Mouse (Mus musculus): ENCODE data around the gene Top3a.
"Not testable (repeated sequence)": the region's sequence is repeated elsewhere in the genome, so short reads cannot be mapped to it uniquely, and the experiment has no call there.

The Top3a gene

DNA sequence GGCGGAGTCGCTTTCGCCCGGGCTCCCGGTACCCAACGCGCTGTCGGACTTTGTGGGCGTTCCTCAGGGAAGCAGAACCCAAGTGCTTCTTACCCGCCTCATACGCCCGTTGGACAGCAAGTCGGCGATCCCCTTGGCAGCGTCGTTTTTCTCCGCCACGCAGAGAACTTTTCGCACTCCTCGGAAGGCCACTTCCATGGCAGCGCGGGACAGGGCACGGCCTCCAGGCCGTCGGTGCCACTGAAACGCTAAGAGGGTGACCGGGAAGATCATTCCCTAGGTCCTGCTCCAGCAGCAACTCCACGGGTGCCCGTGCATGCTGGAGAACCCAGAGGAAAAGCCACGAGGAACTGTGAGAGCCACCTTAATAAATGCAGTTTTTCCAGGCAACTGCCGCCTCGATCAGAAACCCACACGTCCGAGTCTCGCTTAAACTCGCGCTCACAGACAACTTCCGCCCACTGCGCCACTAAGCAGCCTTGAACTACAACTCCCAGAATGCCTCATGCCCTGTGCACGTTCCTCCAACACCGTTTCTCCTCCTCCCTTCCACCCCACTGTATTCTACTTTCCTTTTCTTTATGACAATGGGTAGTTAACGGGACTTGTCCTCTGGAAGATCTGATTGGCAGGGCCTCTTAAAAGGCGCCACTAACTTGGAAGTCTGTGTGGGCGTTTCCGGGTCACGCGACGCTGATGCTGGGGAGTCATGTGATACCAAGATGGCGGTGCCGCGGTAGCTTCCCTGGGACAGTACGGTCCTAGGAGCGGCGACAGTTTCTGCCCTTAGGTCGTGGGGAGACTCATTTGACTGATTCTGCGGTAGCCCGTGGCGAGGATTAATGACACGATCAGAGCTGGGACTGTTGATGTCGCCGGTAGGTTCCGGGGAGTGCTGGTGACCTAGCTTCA is at the start of gene Top3a, which contains the start of gene Smcr8:
Top3a (minus strand) TSS at position 537 of the 912 bp plus-strand sequence.
Smcr8 (plus strand) TSS at position 696 of the 912 bp plus-strand sequence.
- in situ Hi-C loops (cut with MboI), result no loop called here

DNA sequence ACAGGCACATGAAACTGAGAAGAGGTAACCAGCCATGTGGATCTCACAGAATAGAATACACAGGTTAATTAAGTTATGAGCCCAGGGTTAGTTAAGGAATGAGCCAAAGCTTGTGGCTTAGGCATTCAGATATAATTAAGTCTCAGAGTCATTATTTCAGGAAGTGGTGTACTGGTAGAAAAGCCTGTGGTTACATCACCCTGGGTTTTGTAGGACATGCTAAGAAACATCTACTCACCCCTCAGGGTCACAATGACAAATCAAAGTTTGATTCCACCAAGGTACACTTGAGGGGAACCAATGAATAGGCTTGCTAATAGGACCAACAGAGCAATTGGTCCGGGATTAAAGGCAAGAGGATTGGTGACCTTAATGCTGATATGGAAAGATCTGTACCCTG is 49.5 kb upstream of the Top3a start:
- in situ Hi-C loops (cut with MboI), result no loop called here

DNA sequence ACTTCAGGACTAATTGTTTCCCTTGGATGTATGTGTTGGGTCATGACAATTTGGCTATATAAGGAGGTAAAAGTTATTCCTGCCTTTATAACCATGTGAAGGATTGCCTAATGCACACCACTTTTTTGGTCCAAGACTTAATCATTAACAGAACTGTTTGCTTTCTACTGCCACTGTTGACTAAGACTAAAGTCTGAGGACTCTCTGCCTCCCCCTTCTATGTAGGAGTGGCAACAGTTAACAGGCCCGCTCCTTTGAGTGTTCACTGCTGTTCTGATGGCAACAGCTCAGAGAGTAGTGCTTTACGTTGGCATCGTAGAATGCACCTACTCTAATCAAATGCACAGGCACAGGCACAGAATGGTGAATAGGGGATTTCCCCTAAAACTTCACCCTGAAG is 48.0 kb upstream of the Top3a start:
- in situ Hi-C loops (cut with MboI), result no loop called here

DNA sequence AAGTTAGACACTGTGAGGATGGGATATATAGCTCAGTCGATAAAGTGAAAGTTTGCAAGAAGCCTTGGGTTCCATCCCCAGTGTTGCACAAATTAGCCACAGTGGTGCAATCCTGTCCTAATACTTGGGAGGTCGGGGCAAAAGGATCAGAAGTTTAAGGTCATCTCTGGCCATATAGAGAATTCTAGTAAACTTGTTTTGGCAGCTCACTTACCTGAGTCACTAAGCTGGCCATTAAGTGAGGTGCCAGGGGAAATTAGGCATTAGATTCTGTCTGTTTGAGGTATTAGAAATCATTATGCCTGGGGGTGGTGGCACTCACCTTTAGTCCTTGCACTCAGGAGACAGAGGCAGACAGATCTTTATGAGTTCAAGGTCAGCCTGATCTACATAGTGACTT is 46.6 kb upstream of the Top3a start:
- in situ Hi-C loops (cut with MboI), result no loop called here

DNA sequence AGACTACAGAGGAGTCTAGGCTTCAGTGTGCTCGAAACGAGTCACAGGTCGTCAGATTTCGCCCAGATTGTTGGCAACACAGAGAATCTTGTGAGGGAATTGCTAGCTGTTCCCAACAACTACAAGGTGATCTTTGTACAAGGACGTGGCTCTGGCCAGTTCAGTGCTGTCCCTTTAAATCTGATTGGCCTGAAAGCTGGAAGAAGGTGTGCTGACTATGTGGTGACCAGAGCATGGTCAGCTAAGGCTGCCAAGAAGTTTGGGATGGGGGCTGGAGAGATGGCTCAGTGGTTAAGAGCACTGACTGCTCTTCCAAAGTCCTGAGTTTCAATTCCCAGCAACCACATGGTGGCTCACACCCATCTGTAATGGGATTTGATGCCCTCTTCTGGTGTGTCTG is 39.2 kb upstream of the Top3a start:
- in situ Hi-C loops (cut with MboI), result no loop called here

DNA sequence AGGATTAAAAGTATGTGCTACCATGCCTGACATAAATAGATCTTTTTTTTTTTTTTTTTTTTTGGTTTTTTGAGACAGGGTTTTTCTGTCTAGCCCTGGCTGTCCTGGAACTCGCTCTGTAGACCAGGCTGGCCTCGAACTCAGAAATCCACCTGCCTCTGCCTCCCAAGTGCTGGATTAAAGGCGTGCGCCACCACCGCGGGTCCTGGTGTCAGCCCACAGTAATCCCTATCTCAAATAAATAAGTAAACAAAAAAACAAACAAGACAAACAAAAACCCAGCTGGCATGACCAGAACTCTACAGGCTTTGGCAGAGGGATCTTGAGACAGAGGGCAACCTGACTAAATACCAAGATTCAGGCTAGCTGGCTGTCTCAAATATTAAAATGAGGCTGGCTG is 34.5 kb upstream of the Top3a start, which contains the start of gene Shmt1:
Shmt1 (minus strand) TSS at position 101 of the 400 bp plus-strand sequence.
- in situ Hi-C loops (cut with MboI), result not testable (repeated sequence)

DNA sequence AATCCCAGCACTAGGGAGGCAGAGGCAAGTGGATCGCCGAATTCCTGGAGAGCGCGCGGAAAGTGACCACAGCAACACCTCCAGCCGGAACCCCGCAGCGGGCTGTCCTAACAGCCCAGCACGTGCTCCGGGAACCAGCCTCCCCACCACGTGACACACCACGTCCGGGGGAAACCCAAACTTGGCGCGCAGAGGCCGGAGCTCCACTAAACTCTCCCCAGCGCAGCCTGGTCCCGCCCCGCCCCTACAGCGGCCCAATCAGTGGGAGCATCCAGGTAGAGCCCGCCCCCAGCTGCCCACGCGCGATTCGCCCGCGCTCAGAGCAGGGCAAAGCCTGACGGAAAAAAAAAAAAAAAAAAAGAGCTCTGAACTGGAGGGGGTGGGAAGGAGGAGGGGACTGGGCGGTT is 33.9 kb upstream of the Top3a start:
- in situ Hi-C loops (cut with MboI), result no loop called here

DNA sequence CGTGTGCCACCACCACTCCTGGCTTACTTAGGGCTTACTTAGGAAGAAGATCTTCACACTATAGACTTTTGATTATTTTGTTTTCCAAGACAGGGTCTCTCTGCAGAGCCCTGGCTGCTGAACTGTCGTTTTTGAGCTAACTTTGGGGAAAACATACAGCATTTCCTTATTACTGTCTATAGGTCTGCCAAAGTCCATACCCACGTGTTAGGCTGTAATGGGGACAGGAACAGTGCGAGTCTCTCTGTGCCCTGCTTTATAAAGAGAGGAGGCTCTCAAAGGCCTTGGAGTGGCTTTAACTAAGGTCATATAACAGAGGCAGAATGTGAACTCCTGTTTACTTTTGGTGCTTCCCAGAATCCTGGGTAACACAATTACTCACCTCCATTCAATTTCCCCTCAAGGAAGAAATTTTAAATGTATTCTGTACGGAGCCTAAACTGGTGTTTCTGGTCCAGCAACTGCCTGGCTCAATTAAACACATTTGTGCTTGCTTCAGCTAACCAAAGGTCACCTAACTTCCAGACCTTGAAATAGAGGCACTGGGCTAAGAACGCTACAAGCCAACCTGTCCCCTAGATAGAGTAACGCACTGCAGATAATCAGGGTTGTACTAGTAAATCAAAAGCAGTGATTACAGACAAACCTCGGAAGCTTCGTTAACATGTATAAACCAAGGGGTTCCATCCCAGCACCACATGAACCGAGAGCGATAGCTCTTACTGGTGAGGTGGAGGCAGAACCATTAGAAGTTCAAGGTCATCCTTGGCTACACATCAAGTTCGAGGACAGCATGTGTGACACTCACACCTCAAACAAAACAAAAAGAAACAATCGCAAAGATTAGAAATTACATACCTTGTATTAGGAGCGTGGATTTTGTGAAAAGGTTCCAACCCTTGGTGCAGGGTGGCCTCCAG is 33.1 kb upstream of the Top3a start:
- in situ Hi-C loops (cut with MboI), result no loop called here

DNA sequence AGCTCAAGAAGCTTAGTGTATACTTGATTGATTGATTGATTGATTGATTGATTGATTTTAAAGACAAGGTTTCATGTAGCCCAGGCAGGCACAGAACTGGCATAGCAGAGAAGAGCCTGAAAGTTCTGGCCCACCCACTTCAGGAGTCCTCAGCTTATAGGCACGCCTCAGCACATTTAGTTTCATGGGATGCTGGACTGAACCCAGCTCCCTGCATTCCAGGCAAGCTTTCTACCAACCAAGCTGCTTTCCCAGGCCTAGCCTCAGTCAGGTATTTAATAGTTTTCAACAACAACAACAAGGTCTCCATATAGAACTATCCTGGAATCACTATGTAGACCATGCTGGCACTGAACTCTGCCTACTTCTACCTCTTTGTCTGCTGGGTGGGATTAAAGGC is 32.4 kb upstream of the Top3a start:
- in situ Hi-C loops (cut with MboI), result no loop called here

DNA sequence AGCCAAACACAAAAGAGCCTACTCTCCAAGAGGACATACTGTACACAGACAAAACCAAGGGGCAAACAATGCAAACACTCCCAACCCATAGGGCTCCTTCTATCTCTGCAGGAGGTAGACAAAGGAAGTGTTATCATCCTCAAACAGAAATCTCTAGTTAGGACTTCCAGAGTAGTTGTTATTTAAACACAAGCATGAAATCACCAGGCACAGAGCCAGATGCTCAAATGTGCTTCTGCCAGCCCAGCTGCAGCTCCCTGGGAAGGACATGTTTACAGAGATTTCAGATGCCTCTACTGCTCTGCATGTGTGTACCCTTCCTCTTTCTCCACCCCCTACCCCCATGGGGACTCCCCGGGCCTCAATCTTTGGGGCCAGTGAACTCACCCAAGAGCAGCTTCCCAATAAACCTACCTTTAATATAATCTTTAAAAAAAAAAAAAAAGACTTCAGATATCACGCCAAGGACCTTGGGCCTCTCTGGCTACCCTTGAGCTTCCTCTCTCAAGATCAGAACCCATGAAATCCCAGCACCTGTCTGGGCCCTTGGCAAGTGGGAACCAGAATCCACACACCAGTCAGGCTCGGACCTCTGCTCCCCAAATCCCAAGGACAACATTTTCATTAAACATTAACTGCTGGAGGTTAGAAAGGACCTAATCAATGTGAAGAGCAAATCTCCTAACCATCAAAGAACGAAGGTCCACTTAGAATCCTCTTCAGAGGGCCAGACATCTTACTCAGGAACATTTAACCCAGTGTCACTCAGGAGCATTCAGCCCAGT is 31.3 kb upstream of the Top3a start:
- in situ Hi-C loops (cut with MboI), result no loop called here

DNA sequence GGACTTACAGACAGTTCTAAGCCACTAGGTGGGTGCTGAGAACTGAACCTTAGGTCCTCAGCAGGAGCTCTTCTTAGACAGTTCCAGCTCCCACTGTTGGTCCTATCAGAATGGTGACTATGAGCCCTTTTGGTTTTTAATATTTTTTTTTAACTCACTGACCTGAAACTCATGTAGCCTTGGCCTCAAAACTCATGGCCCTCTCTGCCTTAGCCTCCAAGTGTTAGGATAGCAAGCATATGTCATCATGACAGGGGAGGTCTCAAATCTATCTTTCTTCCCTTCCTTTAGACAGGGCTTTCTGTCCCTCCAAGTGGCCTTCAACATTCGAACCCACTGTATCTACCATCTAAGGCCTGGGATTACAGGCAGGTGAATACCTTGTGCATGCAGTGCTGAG is 23.7 kb upstream of the Top3a start:
- in situ Hi-C loops (cut with MboI), result no loop called here

DNA sequence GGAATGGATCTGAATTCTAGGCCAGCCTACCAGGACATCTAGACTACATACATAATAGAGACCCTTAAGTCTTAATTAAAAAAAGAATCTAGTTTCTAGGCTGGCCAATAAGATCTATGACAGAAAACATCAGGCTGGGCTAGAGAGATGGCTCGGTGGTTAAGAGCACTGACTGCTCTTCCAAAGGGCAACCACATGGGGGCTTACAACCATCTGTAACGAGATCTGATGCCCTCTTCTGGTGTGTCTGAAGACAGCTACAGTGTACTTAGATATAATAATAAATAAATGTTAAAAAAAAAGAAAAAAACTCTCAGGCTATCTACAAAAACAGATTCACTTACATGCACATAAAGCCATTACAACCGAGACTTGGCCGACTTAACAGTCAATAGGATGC is 22.8 kb upstream of the Top3a start:
- in situ Hi-C loops (cut with MboI), result no loop called here

DNA sequence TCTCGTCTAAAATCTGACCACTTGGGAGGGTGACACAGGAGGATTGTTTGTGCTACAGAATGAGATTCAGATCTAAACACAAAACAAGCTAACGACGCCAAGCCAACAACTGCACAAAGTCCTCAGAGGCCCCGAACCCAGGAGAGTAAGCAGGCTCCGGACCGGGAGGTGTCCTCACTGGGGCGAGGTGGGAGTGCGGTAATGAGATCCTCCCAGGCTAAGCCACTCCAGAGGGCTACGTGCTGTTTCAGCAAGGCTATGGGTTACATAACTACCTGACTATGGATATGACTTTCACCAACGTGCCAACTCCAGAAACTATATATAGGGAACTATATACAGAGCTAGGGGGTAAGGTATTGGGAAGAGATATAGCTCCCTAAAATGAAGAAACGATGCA is 19.2 kb upstream of the Top3a start:
- in situ Hi-C loops (cut with MboI), result no loop called here

DNA sequence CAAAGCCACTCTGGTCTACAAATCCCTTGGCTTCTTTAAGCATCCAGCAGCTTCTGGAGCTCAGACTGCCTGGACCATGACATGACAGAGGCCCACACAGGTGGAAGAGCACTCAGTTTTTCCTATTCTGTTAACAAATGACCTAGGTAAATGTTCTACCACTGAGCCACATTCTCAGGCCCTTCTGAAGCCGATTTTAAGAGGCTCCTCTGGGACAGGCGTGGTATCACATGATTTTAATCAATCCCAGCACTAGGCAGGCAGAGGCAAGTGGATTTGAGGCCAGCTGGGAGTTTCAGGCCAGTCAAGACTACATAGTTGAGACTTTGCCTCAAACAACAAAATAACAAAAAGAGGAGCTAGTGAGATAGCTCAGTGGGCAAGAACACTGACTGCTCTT is 13.3 kb upstream of the Top3a start:
- in situ Hi-C loops (cut with MboI), result no loop called here

DNA sequence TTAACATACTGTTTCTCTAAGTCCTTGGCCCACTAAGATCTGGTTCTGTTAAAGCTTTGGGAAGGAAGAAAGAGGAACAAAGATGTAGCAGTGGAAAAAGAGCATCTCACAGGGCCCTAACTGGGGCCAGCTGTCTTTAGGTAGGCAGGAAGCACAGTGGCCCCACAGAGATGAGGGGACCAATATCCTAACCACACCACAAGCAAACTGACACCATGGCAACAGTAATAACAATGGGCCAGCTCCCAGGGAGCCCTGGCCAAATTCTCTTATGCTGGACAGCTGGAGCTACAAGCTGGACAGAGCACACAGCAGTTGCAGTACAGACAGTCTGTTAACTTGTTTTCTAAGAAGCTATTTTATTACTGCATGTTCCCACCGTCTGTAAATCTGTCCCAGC is 10.4 kb upstream of the Top3a start:
- in situ Hi-C loops (cut with MboI), result no loop called here

DNA sequence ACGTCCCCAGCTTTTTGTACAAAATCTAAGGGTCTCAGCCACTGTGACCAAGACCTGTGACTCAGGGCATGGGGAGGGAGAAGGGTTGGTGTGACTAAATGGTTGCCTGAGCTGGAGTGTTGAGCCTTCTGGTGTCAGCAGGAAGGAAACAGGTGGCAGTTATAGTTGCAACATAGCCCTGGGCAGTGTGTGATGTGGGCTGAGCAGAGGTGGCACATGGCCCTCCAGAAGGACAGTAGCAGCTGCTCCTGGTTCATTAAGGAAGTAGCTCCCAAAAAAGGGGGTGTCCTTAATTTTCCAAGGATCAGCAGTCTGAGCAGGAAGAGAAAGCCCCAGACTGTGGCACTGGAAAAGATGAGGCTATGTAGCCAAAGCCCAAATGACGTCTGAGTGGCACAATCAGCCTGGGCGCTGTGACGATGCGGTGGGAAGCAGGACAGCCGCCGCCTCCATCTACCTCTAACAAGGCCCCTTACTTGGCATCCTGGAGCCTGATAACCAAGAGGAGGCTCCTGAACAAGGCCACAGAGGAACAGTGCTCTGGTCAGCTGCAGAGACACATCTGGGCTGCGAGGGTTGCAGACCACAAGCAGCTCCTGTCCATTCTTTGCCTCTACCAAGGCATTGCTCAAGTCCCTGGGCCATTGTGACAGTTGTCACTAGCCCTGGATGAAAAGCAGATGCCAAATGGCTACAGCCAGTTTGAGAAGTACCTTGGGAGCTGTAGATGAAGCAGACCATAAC is 7.2 kb upstream of the Top3a start:
- in situ Hi-C loops (cut with MboI), result no loop called here

DNA sequence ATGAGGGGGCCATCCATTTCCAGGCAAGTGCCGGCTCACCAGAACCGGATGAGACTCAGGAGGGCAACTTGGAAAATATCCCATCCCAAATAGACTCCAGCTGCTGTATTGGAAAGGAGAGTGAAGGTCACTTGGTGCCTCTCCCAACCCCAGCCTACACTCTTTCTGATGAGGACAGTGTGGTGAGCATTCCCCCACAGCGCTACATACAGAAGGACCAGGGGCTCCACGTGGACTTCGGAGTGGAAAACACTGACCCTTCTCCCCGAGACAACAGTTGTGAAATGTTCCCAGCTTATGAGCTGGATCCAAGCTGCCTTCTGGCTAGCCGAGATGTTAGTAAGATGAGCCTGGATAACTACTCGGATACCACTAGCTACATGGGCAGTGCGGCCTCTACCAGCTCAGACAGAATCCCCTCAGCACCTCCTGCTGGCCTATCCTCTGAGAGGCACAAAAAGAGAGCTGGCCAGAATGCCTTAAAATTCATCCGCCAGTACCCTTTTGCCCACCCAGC is 2.6 kb upstream of the Top3a start:
- in situ Hi-C loops (cut with MboI), result no loop called here

DNA sequence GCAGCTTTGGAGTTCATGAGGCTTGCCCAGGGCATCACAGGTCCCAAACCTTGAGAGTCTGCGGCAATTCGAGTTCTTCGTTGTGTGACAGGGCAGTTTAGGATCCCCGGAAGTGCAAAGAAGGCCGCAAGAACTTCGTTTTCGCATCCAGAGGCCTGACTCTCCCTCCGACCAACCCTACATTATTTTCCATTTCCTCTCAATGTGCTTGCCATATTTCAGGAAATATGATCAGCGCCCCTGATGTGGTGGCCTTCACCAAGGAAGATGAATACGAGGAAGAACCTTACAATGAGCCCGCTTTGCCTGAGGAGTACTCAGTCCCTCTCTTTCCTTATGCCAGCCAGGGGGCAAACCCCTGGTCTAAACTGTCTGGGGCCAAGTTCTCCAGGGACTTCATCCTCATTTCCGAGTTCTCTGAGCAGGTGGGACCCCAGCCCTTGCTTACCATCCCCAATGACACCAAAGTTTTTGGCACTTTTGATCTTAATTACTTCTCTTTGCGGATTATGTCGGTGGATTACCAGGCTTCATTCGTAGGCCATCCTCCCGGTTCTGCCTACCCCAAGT is 721 bp upstream of the Top3a start:
- in situ Hi-C loops (cut with MboI), result no loop called here

DNA sequence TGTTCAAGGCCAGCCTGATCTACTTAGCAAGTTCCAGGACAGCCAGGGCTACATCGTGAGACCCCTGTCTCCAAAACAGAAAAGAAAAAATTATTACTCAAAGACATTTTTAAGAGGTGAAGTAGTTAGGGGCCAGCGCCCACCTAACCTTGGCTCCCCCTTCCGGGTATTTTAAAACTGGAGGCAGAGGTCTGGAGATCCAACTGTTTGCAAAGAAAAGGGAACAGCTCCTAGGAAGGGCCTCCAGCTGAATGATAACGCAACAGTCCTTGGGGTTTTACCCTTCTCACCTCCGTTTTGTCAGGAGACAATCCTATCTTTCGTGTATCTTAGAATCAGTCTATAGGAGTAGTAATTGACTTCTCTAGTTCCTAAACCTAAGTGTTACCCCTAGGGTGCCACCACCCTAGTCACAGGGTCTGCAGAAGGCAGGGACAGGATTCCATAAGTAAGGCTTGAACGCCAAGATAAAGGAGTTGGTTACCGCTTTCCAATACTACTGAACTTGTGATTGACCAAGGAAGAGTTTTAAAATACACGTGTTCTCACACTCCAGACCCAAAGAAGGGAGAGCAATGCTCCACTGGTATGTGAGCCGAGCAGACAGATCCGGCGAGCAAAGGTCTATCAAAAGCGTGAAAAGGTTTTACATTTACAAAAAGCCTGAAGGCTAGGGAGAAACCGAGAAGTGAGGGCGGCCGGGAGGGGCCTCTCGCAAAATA is 897 bp downstream of the Top3a start:
- in situ Hi-C loops (cut with MboI), result no loop called here

DNA sequence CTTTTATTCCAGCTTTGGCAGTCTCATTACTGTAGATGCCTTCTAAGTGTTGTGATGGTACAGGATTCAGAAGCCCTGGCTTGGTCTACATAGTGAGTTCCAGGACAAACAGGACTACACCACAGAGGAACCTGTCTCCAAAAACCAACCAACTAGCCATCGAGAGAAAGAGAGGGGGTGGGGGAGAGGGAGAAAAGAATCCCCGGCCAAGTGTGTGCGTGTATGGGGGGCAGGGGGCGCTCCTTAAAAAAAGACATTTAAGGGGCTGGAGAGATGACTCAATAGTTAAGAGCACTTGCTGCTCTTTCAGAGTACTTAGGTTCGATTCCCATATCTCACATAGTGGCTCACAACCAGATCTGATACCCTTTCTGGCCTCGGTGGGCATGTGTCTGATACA is 1.6 kb downstream of the Top3a start:
- in situ Hi-C loops (cut with MboI), result no loop called here

Data from mature B cell (primary cell).